Mouse (Mus musculus): Measurements from ENCODE around the gene Creb3l1. TPM values are rescaled to one million over a fixed set of nuclear protein-coding genes. Genes with fewer than 3 reads are reported as not detected.
A peak's percentile ranks its signal among the peaks of the same experiment; 100 is the strongest.

Creb3l1 gene
- polyA plus RNA-seq (2012; ENCODE audit: insufficient read depth, insufficient read length, missing spikeins), result 4.5 and 5.6 TPM in 2 replicates

GRCm38 (mm10) chr2:92024274-92024672 lies at the start of gene Creb3l1:
Gene Creb3l1 (minus strand): TSS chr2:92024502.
- Histone ChIP-seq H3K4me3 (ENCODE audit: insufficient read depth, low read depth, low read length) (peak within 1 kb of the TSS; percentile 75), H3K4me1 (ENCODE audit: control insufficient read depth, insufficient read depth, insufficient read length, low read length) (0 out of 2 replicates have a peak, but pooled peaks cover 3% of the 10 kb centered on the region), H3K27ac (replicated peaks; ENCODE audit: low read depth, low read length) (no peak within 1 kb of the TSS)

GRCm38 (mm10) chr2:92071143-92071542 lies 46.8 kb upstream of the Creb3l1 start:
- Histone ChIP-seq H3K27ac (replicated peaks; ENCODE audit: low read depth, low read length) (no peak overlapping the region), H3K4me3 (ENCODE audit: insufficient read depth, low read depth, low read length) (no peak overlapping the region), H3K4me1 (ENCODE audit: control insufficient read depth, insufficient read depth, insufficient read length, low read length) (no peaks in the 10 kb centered on the region)

- no peaks in the 10 kb centered on the region for H3K4me1 ChIP-seq (ENCODE audit: control insufficient read depth, insufficient read depth, insufficient read length, low read length)
- no peak overlapping the region for H3K4me3 ChIP-seq (ENCODE audit: insufficient read depth, low read depth, low read length)
- no peak overlapping the region for H3K27ac ChIP-seq (replicated peaks; ENCODE audit: low read depth, low read length)
Observed at GRCm38 (mm10) chr2:92069630-92070029, 45.3 kb upstream of the Creb3l1 start.

GRCm38 (mm10) chr2:92067600-92067999 lies 43.3 kb upstream of the Creb3l1 start:
- Histone ChIP-seq H3K27ac (replicated peaks; ENCODE audit: low read depth, low read length) (no peak overlapping the region), H3K4me1 (ENCODE audit: control insufficient read depth, insufficient read depth, insufficient read length, low read length) (no peaks in the 10 kb centered on the region), H3K4me3 (ENCODE audit: insufficient read depth, low read depth, low read length) (no peak overlapping the region)

- no peaks in the 10 kb centered on the region for H3K4me1 ChIP-seq (ENCODE audit: control insufficient read depth, insufficient read depth, insufficient read length, low read length)
- no peak overlapping the region for H3K4me3 ChIP-seq (ENCODE audit: insufficient read depth, low read depth, low read length)
- no peak overlapping the region for H3K27ac ChIP-seq (replicated peaks; ENCODE audit: low read depth, low read length)
Observed at GRCm38 (mm10) chr2:92066899-92067298, 42.6 kb upstream of the Creb3l1 start.

GRCm38 (mm10) chr2:92065938-92066337 lies 41.6 kb upstream of the Creb3l1 start:
- Histone ChIP-seq H3K27ac (replicated peaks; ENCODE audit: low read depth, low read length) (no peak overlapping the region), H3K4me1 (ENCODE audit: control insufficient read depth, insufficient read depth, insufficient read length, low read length) (no peaks in the 10 kb centered on the region), H3K4me3 (ENCODE audit: insufficient read depth, low read depth, low read length) (no peak overlapping the region)

- Histone ChIP-seq H3K4me1 (ENCODE audit: control insufficient read depth, insufficient read depth, insufficient read length, low read length) (no peaks in the 10 kb centered on the region), H3K4me3 (ENCODE audit: insufficient read depth, low read depth, low read length) (no peak overlapping the region), H3K27ac (replicated peaks; ENCODE audit: low read depth, low read length) (no peak overlapping the region)
Observed at GRCm38 (mm10) chr2:92065269-92065888, 41.1 kb upstream of the Creb3l1 start.

GRCm38 (mm10) chr2:92063106-92063505 lies 38.8 kb upstream of the Creb3l1 start:
- Histone ChIP-seq H3K4me1 (ENCODE audit: control insufficient read depth, insufficient read depth, insufficient read length, low read length) (no peaks in the 10 kb centered on the region), H3K4me3 (ENCODE audit: insufficient read depth, low read depth, low read length) (no peak overlapping the region), H3K27ac (replicated peaks; ENCODE audit: low read depth, low read length) (no peak overlapping the region)

GRCm38 (mm10) chr2:92061337-92061736 lies 37.0 kb upstream of the Creb3l1 start:
- Histone ChIP-seq H3K27ac (replicated peaks; ENCODE audit: low read depth, low read length) (no peak overlapping the region), H3K4me3 (ENCODE audit: insufficient read depth, low read depth, low read length) (no peak overlapping the region), H3K4me1 (ENCODE audit: control insufficient read depth, insufficient read depth, insufficient read length, low read length) (no peaks in the 10 kb centered on the region)

- Histone ChIP-seq H3K4me1 (ENCODE audit: control insufficient read depth, insufficient read depth, insufficient read length, low read length) (no peaks in the 10 kb centered on the region; the same call in 1 of the 2 replicates), H3K27ac (replicated peaks; ENCODE audit: low read depth, low read length) (no peak overlapping the region), H3K4me3 (ENCODE audit: insufficient read depth, low read depth, low read length) (peak overlapping the region; percentile 55; the same call in 1 of the 2 replicates)
Observed at GRCm38 (mm10) chr2:92060291-92060690, 36.0 kb upstream of the Creb3l1 start.

GRCm38 (mm10) chr2:92059481-92060220 lies 35.3 kb upstream of the Creb3l1 start:
- H3K27ac ChIP-seq (replicated peaks; ENCODE audit: low read depth, low read length), result no peak overlapping the region
- H3K4me3 ChIP-seq (ENCODE audit: insufficient read depth, low read depth, low read length), result peak overlapping the region; percentile 55

GRCm38 (mm10) chr2:92058936-92059335 lies 34.6 kb upstream of the Creb3l1 start:
- Histone ChIP-seq H3K4me1 (ENCODE audit: control insufficient read depth, insufficient read depth, insufficient read length, low read length) (no peaks in the 10 kb centered on the region; the same call in 1 of the 2 replicates), H3K4me3 (ENCODE audit: insufficient read depth, low read depth, low read length) (peak overlapping the region; percentile 55), H3K27ac (replicated peaks; ENCODE audit: low read depth, low read length) (no peak overlapping the region)

More at GRCm38 (mm10) chr2:92059481-92060220, 35.3 kb upstream of the Creb3l1 start:
- no peaks in the 10 kb centered on the region; the same call in 1 of the 2 replicates for H3K4me1 ChIP-seq (ENCODE audit: control insufficient read depth, insufficient read depth, insufficient read length, low read length)

GRCm38 (mm10) chr2:92058469-92058868 lies 34.2 kb upstream of the Creb3l1 start:
- H3K4me1 ChIP-seq (ENCODE audit: control insufficient read depth, insufficient read depth, insufficient read length, low read length), result no peaks in the 10 kb centered on the region; the same call in 1 of the 2 replicates
- H3K4me3 ChIP-seq (ENCODE audit: insufficient read depth, low read depth, low read length), result peak overlapping the region; percentile 55
- no peak overlapping the region for H3K27ac ChIP-seq (replicated peaks; ENCODE audit: low read depth, low read length)

GRCm38 (mm10) chr2:92056760-92057159 lies 32.5 kb upstream of the Creb3l1 start:
- Histone ChIP-seq H3K4me1 (ENCODE audit: control insufficient read depth, insufficient read depth, insufficient read length, low read length) (no peaks in the 10 kb centered on the region; the same call in 1 of the 2 replicates), H3K27ac (replicated peaks; ENCODE audit: low read depth, low read length) (no peak overlapping the region), H3K4me3 (ENCODE audit: insufficient read depth, low read depth, low read length) (no peak overlapping the region)

- Histone ChIP-seq H3K4me3 (ENCODE audit: insufficient read depth, low read depth, low read length) (peak overlapping the region; percentile 50), H3K27ac (replicated peaks; ENCODE audit: low read depth, low read length) (peak overlapping the region; percentile 83)
Observed at GRCm38 (mm10) chr2:92055831-92056236, 31.5 kb upstream of the Creb3l1 start.

More at GRCm38 (mm10) chr2:92055831-92056236, 31.5 kb upstream of the Creb3l1 start:
- H3K4me1 ChIP-seq (ENCODE audit: control insufficient read depth, insufficient read depth, insufficient read length, low read length), result no peaks in the 10 kb centered on the region; the same call in 1 of the 2 replicates
